Mouse (Mus musculus) fibroblast of lung, adult 2 months (primary cell): ENCODE data around the gene Dnaaf5.
A peak's percentile ranks its signal among the peaks of the same experiment; 100 is the strongest.

Experiments
- DNase-seq: peaks from one replicate; pipeline ENCODE4 v3.0.0-alpha.2; 2011; ENCODE audit warnings: low read depth

Dnaaf5 gene

DNA sequence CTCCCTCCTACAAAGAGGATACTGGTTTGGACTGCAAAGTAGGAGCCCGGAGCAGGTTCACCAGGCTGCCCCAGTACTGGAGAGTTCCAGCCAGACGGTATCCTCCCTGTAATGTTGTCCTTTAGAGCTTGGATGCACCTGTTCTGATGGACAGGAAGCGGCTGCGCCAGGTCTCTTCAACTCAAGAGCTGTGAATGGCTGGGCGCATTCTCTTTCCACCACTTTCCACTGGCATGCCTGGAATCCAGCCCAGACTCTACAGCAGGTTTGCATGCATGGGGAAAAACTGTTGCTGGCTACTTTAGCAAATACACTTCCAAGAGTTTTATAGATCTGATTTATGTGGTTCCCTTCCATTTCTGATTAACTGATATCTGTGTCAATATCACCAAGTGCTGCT lies 8.7 kb upstream of the Dnaaf5 start:
- no peak for DNase-seq

DNA sequence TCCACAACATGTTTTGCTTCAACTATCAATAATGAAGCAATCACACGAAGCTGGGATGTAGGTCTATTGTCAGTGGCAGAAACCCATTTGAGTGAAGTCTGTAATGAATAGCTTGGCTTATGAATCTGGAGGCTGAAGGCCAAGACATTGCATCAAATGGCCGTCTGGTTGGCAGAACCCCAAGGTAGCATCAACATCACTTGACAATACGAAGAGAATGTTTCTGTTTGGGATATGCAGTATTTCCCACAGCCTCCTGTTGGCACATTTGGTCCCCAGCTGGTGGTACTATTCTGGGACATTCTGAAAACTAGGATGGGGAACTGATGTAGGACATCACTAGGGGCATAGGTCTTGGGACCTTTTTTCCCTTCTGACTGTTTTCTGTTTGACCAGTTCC lies 6.1 kb upstream of the Dnaaf5 start:
- DNase-seq = no peak

DNA sequence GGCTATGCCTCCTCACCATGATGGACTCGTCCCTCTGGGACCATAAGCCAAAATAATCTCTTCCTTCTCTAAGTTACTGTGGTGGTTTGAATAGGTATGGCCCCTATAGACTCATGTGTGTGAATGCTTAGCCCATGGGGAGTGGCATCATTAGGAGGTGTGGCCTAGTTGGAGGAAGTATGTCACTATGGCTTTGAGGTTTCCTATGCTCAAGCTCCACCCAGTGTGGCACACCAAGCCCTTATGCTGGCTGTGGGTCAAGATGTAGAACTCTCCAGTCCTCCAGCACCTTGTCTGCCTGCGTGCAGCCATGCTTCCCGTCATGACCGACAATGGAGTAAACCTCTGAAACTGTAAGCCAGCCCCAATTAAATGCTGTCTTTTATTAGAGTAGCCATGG lies 4.3 kb upstream of the Dnaaf5 start:
- no peak for DNase-seq

DNA sequence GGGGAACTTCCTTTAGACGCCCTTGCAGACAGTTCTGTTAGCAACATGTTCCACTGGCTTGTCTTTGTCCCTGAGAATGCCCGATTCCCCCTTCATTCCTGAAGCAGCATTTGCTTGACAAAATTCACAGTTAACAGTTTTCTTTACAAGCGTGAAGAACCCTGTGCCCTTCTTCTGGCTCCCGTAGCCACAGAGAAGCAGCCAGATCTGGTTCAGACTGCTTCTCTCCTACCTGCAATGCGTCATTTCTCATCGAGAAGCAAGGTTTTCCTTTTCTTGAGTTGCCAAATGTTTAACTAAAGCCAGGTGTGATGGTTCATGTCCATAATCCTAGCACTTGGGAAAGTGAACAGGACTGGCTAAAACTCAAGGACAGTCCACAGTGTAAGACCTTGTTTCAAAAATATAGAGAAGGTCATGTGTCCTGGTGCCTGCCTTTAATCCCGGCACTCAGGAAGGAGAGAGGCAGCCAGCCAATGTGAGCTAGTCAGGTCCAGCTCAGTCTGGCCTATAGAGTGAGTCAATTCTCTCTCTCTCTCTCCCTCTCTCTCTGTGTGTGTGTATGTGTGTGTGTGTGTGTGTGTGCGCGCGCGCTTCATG lies 3.4 kb upstream of the Dnaaf5 start:
- DNase-seq = peak; percentile 46

DNA sequence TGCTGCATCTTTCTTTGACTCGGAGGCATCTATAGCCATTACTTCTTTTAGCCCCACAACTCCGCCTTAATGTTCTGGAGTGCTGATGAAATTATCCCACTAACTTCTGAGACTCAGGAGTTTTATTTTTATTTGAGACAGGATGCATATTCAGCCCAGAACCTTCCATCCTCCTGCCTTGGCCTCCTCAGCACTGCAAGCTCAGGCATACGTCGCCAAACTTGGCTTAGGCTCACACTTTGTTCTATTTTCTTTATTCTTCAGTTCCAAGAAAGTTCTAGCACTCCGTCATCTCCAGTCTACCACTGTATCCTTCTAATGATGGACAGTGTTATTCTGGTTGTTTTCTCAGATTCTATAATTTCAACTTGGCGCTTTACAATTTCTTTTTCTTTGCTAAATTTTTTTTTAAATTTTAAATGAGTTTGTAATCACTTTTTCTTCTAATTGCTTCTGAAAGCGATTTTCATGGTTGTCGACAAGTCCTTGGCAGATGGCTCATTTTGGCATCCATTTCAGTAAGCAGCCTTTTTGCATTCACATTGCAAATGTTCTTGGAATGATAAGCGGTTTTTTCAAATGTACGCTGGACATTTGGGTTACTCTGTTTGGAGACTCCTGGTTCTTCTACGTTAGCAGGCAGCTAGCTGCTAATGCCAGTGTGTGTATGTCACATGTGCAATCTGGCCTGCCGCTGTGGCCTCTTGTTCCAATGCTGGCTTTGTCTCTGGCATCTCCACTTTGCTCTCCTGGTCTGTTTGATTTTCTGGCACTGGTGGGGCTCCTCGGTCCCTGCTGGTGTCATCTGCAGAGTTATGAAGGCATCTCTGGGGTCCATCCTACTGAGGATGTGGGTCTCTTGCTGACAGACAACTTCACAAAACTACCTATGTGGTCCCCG lies 2.6 kb upstream of the Dnaaf5 start:
- DNase-seq = no peak

DNA sequence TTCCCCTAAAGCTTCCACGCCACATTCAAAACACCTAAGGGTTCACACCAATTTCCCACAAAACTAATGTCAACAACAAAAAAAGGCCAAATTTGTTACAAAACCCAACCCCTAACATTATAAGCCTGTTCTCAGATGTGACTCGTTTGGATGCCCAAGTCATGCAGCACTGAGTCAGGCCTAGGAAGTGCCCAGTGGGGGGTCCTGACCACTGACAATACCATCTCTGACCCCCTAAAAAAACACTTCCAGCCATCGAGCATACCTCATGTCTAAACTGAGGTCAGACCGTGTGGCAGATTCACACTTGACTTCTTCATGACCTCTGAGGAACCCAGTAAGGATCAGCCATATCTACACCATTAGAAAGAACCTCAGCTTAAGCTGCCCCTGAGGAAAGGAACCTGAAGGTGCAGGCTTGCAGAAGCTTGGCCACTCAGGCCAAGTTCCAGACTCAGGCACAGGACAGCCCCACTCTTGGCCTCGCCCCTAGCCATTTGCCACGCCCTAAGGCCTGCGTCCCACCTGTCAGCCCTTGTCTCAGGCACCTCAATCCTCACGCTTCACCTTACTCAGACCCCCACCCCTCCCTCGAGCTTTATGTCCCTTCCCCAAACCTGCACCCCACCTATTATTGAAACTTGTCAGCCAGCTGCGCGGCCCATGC lies 884 bp upstream of the Dnaaf5 start:
- DNase-seq = no peak

DNA sequence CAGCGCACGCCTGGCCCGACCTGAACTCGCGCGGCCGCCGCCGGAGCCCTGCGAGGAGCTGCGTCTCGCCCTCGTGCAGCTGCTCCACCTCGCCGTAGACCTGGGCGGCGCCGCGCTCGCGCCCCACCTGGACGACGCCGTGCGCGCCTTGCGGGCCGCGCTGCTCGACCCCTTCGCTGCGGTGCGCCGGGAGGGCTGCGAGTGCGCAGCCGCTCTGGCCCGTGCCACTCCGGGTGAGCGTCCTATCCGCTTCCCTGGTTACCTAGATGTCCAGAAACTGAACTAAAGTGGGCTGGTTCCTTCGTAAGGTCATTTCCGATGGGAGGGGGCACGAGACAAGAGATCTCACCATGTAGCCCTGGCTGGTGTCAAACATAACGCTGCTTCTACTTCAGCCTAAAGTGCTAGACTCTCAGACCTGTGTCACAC lies 594 bp downstream of the Dnaaf5 start:
- DNase-seq = no peak

DNA sequence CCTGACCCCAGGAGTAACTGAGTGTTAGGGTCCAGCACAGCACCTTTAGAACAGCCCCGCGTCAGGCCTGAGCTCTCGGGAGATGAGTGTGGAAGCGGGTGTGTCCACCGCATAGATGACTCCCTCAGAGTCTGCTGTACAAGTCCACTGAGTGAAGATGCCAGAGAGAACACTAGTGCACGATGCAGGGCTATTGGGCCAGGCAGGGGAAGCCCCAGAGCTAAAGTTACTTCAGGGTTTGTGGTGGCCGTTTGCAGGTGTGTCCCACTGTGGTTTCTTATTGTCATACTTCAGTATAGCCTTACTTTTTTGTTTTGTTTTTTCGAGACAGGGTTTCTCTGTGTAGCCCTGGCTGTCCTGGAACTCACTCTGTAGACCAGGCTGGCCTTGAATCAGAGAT lies 10.9 kb downstream of the Dnaaf5 start:
- DNase-seq = no peak

DNA sequence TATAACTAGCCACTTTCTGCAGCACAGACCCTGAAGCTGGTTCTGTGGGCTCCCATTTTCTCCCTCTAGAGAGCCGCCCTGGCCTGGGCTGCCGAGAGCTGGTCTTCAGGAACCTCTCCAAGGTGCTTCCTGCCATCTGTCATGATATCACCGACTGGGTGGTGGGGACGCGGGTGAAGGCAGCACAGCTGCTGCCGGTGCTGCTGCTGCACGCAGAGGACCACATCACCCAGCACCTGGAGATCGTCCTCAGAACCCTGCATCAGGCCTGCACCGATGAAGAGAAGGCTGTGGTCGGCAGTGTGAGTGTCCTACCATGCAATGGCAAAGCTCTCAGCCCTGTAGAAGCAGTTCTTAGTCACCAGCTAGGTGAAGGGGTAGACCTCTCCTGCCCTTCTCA lies 11.6 kb downstream of the Dnaaf5 start:
- DNase-seq = no peak

DNA sequence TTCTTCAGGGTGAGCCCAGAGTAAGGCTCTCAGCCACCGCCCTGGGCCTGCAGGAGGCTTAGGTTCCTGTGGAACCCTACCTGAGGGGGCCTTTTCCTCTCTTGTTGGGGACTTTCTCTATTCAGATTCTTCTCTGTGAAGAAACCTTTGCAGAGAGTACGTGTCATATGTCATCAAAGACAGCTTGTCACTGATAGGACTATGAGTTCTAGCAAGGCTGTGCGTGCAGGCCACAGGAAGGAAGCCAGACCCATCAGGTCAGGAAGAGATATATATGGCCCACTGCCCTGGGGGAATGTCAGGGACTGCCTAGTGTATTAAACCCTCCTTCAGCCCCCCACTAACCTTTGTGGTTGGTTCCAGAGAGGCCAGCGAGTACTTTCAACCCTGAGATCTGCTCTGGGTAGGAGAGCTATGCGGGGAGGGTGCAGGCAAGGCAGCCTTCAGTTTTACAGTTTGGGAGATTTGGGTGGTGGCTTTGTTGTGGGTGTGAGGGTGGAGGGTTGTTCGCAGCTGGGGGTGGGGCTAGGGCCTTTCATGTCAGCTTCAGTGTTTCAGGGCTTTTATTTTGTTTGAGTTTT lies 16.8 kb downstream of the Dnaaf5 start:
- DNase-seq = no peak

DNA sequence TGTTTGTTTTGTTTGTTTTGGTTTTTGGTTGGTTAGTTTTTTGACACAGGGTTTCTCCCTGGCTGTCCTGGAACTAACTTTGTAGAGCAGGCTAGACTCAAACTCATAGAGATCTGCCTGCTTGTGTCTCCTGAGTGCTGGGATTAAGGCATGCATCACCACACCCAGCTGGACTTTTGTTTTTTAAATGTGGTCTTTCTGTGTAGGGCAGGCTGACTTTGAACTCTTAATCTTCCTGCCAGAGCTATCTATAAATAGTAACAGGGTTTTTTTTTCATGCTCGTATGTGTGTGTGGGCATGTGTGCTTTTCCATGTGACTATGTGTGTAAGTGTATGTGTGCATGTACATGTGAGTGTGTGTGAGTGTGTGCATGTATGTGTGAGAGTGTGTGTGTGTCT lies 17.5 kb downstream of the Dnaaf5 start:
- DNase-seq = no peak

DNA sequence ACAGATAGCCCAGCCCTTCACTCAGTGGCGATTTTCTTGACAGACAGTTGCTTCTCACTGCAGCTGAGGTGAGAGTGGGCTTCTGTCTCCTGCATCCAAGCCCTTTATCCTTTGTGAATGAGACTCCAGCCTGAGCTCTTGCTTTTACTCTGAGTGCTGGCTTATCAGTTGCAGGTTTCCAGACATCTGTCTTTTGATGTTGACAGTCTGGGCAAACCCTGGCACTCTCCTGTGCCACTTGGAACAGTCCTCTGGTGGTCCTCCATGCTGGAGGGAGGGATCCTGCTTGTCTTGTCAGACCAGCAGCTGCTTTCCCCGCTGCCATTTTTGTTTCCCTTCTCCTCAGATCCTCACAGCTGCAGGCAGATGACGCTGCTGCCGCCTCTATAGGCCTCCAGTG lies 21.9 kb downstream of the Dnaaf5 start:
- no peak for DNase-seq

DNA sequence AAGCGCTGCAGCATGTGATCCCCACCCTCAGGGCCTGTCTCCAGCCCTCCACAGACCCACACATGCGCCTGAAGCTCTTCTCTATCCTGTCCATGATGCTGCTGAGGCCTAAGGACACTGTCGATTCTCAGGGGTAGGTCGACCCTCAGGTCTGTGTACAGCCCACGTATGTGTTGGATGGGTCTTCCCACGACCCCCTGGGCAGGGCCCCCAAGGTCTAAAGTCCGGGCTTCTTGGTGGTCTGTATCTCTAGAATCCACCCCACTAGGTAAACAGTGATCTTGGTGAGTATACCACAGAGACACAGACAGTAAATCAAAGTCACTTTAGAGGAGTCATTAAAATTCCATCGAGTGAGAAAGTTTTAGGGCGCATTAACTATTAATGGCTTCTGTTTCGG lies 24.1 kb downstream of the Dnaaf5 start:
- DNase-seq = no peak

DNA sequence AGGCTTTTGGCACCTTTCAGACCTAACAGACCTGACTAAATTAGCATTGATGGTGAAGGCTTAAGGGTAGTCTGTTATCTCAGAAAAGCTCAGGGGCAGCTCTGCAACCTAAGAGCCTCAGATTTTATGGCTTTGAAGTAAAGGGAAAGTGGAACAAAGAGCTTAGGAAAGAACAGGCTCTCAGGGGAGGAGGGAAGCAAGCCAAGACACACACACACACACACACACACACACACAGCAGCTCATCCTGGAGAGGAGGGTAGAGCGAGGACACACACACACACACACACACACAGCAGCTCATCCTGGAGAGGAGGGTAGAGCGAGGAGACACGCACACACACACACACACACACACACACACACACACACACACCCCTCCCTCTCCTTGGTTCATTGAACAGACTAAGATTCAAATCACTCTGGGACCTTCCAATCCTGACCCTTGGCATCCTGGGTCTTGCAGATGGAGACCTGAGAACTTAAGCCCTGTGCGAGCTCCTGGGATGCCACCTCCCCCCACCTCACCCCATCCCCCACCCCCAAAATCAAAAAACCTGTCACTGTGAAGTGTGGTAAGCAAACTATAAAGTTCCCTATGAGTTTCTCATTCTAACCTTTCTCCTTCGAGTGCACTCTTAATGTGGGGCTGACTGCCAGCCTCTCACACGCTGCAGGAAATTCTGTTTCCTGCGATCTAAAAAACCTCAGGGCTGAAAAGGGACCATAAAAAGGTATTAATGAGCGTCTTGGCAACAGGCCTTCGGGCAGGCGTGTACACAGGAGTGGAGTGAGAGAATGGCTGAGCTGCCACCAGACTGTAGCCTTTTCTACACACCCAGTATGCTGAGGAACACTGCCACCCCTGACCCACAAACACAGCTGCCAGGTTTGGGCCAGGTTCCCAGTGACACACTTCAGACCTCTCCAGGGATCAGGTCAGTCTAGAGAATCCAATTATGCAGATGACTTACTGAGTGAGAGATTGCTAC lies 24.8 kb downstream of the Dnaaf5 start:
- DNase-seq = no peak

DNA sequence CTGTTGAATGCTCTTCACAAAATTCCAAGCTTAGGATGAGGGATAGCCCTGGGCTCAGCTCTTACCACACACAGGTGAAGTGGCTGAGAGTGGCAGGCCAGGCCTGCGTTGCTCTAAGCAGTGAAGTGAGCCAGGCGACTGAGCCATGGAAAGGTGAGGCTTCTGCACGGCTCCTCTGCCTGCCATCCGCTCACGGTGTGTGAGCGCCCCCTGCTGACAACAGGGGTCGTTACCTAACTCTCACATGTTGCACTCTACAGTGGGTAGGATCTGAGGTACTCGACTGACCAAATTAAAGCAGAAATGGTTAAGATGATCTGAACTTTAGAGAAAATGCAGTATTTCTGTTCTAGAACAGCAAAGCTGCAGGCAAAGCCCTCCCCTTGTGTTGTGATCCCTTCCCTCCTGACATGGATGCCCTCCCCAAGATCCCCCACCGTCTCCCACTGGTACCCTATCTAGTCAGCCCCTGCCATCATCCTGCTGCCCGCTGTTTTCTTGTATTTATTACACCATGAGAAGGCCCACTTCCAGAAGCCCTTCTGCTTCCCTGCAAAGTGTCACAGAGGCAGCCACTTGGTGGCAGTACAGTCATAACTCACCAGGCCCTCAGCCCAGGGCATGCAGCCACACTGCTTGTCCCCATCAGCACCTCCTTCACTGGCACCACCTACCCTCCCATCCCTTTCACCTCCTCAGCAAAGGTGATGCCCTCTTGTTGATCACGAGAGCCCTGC lies 29.0 kb downstream of the Dnaaf5 start:
- DNase-seq = peak; percentile 26

DNA sequence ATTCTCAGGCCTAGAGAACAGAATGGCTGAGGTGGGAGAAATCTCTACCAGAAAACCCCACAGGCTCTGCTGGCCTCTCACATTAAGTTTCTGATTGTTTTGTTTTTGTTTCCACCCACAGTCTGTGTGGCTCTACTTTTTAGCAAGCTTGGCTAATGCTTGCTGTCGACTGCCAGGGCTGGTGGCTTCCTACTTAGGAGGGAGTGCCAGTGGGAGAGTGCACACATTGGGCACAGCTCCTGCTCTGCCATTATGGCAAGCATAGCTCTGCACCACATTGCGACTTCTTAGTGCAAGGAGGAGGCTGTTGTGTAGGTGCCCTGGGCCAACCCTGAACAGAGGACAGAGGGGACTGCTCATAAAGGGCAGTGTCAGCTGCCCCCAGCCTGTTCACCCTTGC lies 33.1 kb downstream of the Dnaaf5 start:
- DNase-seq = no peak

DNA sequence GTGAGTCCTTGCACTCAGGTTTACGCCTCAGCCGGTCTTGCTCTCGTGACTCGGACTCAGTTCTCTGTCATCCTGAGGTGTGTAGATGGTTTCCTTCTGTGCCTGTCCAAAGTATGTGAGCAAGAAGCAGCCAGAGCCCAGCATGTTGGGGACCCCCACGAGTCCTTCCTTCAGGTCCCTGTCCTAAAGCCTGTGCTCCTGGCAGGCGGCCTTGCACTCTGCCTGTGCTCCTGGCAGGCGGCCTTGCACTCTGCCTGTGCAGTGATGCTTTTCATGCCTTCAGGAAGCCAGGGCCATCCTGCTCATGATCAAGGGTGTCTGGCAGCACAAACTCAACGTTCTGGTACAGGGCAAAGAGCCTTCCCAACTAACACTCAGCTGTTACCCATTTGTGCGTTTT lies 33.6 kb downstream of the Dnaaf5 start:
- DNase-seq = no peak

DNA sequence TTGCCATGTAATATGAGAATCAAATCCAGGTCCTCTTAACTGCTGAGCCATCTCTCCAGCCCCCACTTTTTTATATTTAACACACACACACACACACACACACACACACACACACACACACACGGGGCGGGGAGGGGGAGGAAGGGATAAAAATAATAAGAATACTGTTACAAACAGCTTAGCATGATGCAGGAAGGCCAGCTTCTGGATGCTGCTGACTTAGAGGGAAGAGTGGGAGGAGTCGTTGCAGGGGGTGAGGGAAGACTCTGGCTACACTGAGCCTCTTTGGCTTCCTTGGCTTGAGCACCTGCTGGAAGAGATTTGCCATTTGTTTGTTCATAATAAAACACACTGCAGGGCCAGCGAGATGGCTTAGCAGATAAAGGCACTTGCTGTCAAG lies 34.9 kb downstream of the Dnaaf5 start:
- no peak for DNase-seq

DNA sequence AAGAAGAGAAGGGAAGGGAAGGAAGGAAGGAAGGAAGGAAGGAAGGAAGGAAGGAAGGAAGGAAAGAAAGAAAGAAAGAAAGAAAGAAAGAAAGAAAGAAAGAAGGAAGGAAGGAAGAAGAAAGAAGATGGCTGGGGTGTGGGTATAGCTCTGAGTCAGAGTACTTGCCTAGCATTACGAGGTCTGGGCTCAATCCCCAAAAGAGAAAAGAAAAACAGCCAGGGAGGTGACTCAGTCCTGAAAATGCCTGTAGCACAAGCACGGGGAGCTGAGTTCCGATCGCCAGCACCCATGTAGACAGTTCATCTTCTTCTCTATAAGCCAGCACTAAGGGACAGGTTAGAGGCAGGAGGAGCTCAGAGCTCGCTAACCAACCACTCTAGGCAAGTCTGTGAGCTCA lies 39.7 kb downstream of the Dnaaf5 start:
- no peak for DNase-seq

DNA sequence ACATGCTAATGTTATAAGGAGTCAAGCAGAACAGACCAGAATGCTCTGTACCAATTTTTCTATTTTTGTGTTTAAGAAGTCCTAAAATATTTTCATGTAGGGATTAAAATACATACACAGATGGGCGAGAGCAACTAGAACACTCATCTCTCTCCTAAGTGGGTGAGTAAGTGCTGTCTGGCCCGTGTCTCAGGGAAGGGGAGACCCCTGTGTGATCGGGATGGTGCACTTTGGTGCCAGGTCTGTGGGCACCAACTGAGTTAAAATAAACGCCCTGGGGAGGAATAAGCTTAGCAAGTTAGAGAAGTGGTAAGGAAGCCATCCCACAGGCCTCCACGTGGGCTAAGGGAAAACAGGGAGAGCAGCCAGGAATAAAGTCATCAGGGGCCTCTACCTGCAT lies 40.9 kb downstream of the Dnaaf5 start:
- DNase-seq = no peak

DNA sequence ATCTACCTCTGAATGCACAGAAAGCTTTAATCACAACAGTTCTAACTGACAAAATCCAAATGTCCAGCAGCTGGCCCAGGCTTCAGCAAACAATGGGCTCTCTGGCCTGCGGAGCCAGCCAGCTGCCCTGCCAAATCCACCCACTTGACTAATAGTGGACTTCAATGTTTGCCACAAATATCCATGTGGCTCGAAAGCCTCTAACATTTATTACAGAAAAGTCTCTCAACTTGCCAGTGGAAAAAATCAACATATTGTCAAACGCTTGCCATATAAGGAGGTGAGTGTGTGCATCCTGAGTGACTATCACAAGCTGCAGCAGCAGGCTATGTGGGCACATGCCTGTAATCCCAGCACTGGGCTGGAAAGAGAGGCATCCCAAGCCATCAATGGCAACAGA lies 48.8 kb downstream of the Dnaaf5 start:
- DNase-seq = peak; percentile 59
